Mouse (Mus musculus): ENCODE measurements around the gene Nosip. TPM values are rescaled to one million over a fixed set of nuclear protein-coding genes. Genes with fewer than 3 reads are reported as not detected.
"Not testable (repeated sequence)": the region's sequence is repeated elsewhere in the genome, so short reads cannot be mapped to it uniquely, and the experiment has no call there.

Nosip gene
- polyA plus RNA-seq, 1 experiment from 2014 or later, result 65.9 TPM

GRCm38 (mm10) chr7:45019031-45019571 is 43.1 kb upstream of the Nosip start:
- peaks cover 24% of the 10 kb centered on the region for H3K4me1 ChIP-seq (ENCODE audit: control insufficient read depth, insufficient read depth, low read length)
- H3K9me3 ChIP-seq (ENCODE audit: control insufficient read depth, low read length), result no peaks in the 10 kb centered on the region
- DNase-seq (no peak), ATAC-seq (ENCODE audit: low FRiP score, low TSS enrichment) (no peak)
- H3K4me3 ChIP-seq (replicated peaks; ENCODE audit: low read depth, low read length), result no peak overlapping the region
- H3K36me3 ChIP-seq (ENCODE audit: control insufficient read depth, insufficient read depth, low read length), result no peaks in the 10 kb centered on the region
- no peaks in the 10 kb centered on the region for H3K27me3 ChIP-seq (ENCODE audit: control insufficient read depth, insufficient read depth, low read length)
- peak overlapping the region; percentile 81; the same call in 1 of the 2 replicates for H3K4me2 ChIP-seq (ENCODE audit: low read length)
- H3K27ac ChIP-seq (replicated peaks; ENCODE audit: low read depth, low read length), result no peak overlapping the region
- no peak overlapping the region for H3K9ac ChIP-seq (replicated peaks; ENCODE audit: low read length)
- WGBS, result 46% methylated on average over 8 of the region's 8 CpGs

DNA sequence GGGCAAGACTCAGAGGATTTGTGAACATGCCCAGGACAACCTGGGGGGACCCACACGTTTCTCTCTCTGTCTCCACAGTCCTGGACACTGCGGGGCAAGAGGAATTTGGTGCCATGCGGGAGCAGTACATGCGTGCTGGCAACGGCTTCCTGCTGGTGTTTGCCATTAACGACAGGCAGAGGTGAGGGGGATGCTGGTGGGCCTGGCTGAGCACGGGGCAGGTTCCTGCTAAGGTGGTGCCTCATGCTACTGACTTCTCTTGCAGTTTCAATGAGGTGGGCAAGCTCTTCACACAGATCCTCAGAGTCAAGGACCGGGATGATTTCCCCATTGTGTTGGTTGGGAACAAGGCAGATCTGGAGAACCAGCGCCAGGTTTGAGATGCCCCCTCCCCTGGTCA is 42.0 kb upstream of the Nosip start:
- 81% methylated on average over 9 of the region's 9 CpGs for WGBS
- Histone ChIP-seq H3K27me3 (ENCODE audit: control insufficient read depth, insufficient read depth, low read length) (no peaks in the 10 kb centered on the region), H3K4me3 (replicated peaks; ENCODE audit: low read depth, low read length) (no peak overlapping the region), H3K36me3 (ENCODE audit: control insufficient read depth, insufficient read depth, low read length) (no peaks in the 10 kb centered on the region), H3K9ac (replicated peaks; ENCODE audit: low read length) (no peak overlapping the region), H3K27ac (replicated peaks; ENCODE audit: low read depth, low read length) (no peak overlapping the region), H3K9me3 (ENCODE audit: control insufficient read depth, low read length) (no peaks in the 10 kb centered on the region), H3K4me1 (ENCODE audit: control insufficient read depth, insufficient read depth, low read length) (peaks cover 15% of the 10 kb centered on the region), H3K4me2 (ENCODE audit: low read length) (no peak overlapping the region)
- ATAC-seq (ENCODE audit: low FRiP score, low TSS enrichment), result no peak
- DNase-seq, result no peak

DNA sequence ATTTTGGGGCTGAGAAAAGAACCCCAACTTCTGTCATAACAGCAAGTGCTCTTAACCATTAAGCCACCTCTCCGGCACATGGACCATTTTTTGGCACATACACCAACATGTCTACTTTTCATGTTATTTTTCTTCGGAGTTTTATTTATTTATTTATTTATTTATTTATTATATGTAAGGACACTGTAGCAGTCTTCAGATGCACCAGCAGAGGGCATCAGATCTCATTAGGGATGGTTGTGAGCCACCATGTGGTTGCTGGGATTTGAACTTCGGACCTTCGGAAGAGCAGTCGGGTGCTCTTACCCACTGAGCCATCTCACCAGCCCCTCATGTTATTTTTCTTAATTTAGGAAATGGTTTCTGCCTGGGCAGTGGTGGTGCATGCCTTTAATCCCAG is 38.5 kb upstream of the Nosip start:
- not testable (repeated sequence) for H3K27me3 ChIP-seq (ENCODE audit: control insufficient read depth, insufficient read depth, low read length); H3K4me1 ChIP-seq (ENCODE audit: control insufficient read depth, insufficient read depth, low read length); H3K9ac ChIP-seq (replicated peaks; ENCODE audit: low read length); H3K27ac ChIP-seq (replicated peaks; ENCODE audit: low read depth, low read length); H3K4me2 ChIP-seq (ENCODE audit: low read length); H3K9me3 ChIP-seq (ENCODE audit: control insufficient read depth, low read length); H3K4me3 ChIP-seq (replicated peaks; ENCODE audit: low read depth, low read length); ATAC-seq (ENCODE audit: low FRiP score, low TSS enrichment)
- H3K36me3 ChIP-seq (ENCODE audit: control insufficient read depth, insufficient read depth, low read length), result peaks cover 22% of the 10 kb centered on the region
- DNase-seq, result peak; percentile 47
- 88% methylated on average over 5 of the region's 5 CpGs for WGBS

- no peak overlapping the region for H3K4me3 ChIP-seq (replicated peaks; ENCODE audit: low read depth, low read length)
- H3K9me3 ChIP-seq (ENCODE audit: control insufficient read depth, low read length), result no peaks in the 10 kb centered on the region
- H3K27me3 ChIP-seq (ENCODE audit: control insufficient read depth, insufficient read depth, low read length), result no peaks in the 10 kb centered on the region
- 90% methylated on average over 15 of the region's 15 CpGs for WGBS
- H3K36me3 ChIP-seq (ENCODE audit: control insufficient read depth, insufficient read depth, low read length), result peaks cover 31% of the 10 kb centered on the region
- no peak for ATAC-seq (ENCODE audit: low FRiP score, low TSS enrichment)
- H3K4me2 ChIP-seq (ENCODE audit: low read length), result no peak overlapping the region
- DNase-seq, result no peak
- H3K4me1 ChIP-seq (ENCODE audit: control insufficient read depth, insufficient read depth, low read length), result peaks cover 6% of the 10 kb centered on the region; the same call in 1 of the 2 replicates
- no peak overlapping the region for H3K27ac ChIP-seq (replicated peaks; ENCODE audit: low read depth, low read length)
- H3K9ac ChIP-seq (replicated peaks; ENCODE audit: low read length), result no peak overlapping the region
These were observed 37.7 kb upstream of the Nosip start for GRCm38 (mm10) chr7:45024281-45025248.

DNA sequence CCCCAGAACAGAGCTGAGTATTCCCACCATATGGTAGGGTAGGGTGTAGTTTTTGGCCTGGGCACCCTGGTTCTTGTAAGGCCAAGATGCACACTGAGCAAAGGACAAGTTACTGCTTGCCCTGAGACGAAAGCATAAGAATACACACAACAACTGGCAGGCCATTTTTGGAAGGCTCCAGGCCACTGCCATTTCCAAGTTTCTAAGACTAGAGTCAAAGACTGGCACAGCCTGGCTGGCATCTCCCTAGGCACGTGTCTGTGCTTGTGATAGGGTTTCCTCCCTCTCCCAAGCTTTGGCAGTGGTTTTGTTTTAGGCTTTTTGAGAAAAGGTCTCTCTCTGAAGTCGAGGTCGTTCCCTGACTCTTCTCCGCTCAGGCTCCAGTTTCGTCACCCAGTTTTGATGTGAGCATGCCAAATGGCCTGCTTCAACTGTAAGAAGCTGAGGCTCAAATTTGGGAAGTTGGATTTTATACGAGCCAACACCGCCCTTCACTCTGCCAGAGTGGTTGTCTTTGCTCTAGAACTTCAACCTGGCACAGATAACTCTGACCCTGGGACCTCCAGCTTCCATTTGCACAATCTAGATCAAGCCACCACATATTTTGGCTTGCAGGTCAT is 36.5 kb upstream of the Nosip start:
- H3K9ac ChIP-seq (replicated peaks; ENCODE audit: low read length), result no peak overlapping the region
- WGBS, result 81% methylated on average over 8 of the region's 8 CpGs
- H3K4me1 ChIP-seq (ENCODE audit: control insufficient read depth, insufficient read depth, low read length), result peaks cover 6% of the 10 kb centered on the region; the same call in 1 of the 2 replicates
- no peak for DNase-seq
- H3K27ac ChIP-seq (replicated peaks; ENCODE audit: low read depth, low read length), result no peak overlapping the region
- no peak overlapping the region for H3K4me3 ChIP-seq (replicated peaks; ENCODE audit: low read depth, low read length)
- no peaks in the 10 kb centered on the region for H3K9me3 ChIP-seq (ENCODE audit: control insufficient read depth, low read length)
- no peak for ATAC-seq (ENCODE audit: low FRiP score, low TSS enrichment)
- H3K36me3 ChIP-seq (ENCODE audit: control insufficient read depth, insufficient read depth, low read length), result peaks cover 42% of the 10 kb centered on the region
- H3K4me2 ChIP-seq (ENCODE audit: low read length), result no peak overlapping the region
- no peaks in the 10 kb centered on the region for H3K27me3 ChIP-seq (ENCODE audit: control insufficient read depth, insufficient read depth, low read length)

DNA sequence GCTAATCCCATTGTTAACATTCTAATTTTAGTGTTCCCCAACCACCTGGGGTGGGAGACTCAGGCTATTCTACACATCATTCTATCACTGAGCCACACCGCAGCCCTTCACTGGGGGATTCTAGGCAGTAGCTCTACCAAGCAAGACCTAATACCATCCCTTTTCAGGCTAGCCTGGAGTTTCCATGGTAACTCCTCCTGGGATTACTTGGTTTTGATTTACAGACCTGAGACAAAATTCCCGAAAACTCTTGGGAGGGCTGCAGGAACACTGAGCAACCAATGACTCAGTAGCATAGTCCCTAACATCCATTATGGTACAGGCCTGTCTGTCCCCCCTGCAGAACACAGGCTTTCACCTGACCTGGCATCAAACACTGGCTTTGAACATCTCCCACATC is 36.0 kb upstream of the Nosip start:
- peak overlapping the region; percentile 16 for H3K27ac ChIP-seq (replicated peaks; ENCODE audit: low read depth, low read length)
- no peak overlapping the region for H3K4me2 ChIP-seq (ENCODE audit: low read length)
- no peaks in the 10 kb centered on the region for H3K27me3 ChIP-seq (ENCODE audit: control insufficient read depth, insufficient read depth, low read length)
- 20% methylated on average over 2 of the region's 2 CpGs for WGBS
- DNase-seq (peak; percentile 54), ATAC-seq (ENCODE audit: low FRiP score, low TSS enrichment) (no peak)
- H3K4me1 ChIP-seq (ENCODE audit: control insufficient read depth, insufficient read depth, low read length), result peaks cover 6% of the 10 kb centered on the region; the same call in 1 of the 2 replicates
- H3K9me3 ChIP-seq (ENCODE audit: control insufficient read depth, low read length), result no peaks in the 10 kb centered on the region
- H3K9ac ChIP-seq (replicated peaks; ENCODE audit: low read length), result no peak overlapping the region
- H3K36me3 ChIP-seq (ENCODE audit: control insufficient read depth, insufficient read depth, low read length), result peaks cover 48% of the 10 kb centered on the region
- H3K4me3 ChIP-seq (replicated peaks; ENCODE audit: low read depth, low read length), result no peak overlapping the region

GRCm38 (mm10) chr7:45027761-45028160 is 34.5 kb upstream of the Nosip start:
- Histone ChIP-seq H3K27ac (replicated peaks; ENCODE audit: low read depth, low read length) (no peak overlapping the region), H3K9ac (replicated peaks; ENCODE audit: low read length) (no peak overlapping the region), H3K4me3 (replicated peaks; ENCODE audit: low read depth, low read length) (no peak overlapping the region), H3K9me3 (ENCODE audit: control insufficient read depth, low read length) (no peaks in the 10 kb centered on the region), H3K36me3 (ENCODE audit: control insufficient read depth, insufficient read depth, low read length) (peaks cover 62% of the 10 kb centered on the region), H3K27me3 (ENCODE audit: control insufficient read depth, insufficient read depth, low read length) (no peaks in the 10 kb centered on the region), H3K4me1 (ENCODE audit: control insufficient read depth, insufficient read depth, low read length) (peaks cover 6% of the 10 kb centered on the region; the same call in 1 of the 2 replicates), H3K4me2 (ENCODE audit: low read length) (no peak overlapping the region)
- no peak for ATAC-seq (ENCODE audit: low FRiP score, low TSS enrichment)
- DNase-seq, result no peak
- WGBS, result 95% methylated on average over 9 of the region's 9 CpGs

DNA sequence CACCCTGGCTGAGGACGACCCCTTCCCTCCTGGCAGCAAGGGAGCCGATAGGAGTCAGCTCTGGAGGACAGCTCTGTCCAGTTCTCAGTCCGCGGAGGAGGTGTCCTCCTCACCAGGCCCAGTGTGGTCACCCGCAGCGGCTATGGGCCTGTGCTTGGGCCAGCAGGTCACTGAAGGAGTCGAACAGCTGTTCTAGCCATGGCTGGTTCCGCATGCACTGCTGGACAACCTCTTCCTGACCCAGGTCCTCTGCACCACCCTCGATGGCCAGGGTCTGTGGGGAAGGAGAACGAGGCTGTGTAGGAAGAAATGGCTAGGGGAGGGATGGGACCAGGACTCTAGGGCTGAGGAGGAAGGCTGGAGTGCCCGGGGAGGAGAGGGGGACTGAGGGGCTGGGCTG is 33.9 kb upstream of the Nosip start:
- no peak overlapping the region for H3K27ac ChIP-seq (replicated peaks; ENCODE audit: low read depth, low read length)
- no peak for ATAC-seq (ENCODE audit: low FRiP score, low TSS enrichment)
- no peaks in the 10 kb centered on the region for H3K27me3 ChIP-seq (ENCODE audit: control insufficient read depth, insufficient read depth, low read length)
- no peak overlapping the region for H3K4me3 ChIP-seq (replicated peaks; ENCODE audit: low read depth, low read length)
- DNase-seq, result no peak
- no peak overlapping the region for H3K9ac ChIP-seq (replicated peaks; ENCODE audit: low read length)
- no peaks in the 10 kb centered on the region for H3K9me3 ChIP-seq (ENCODE audit: control insufficient read depth, low read length)
- no peak overlapping the region for H3K4me2 ChIP-seq (ENCODE audit: low read length)
- H3K36me3 ChIP-seq (ENCODE audit: control insufficient read depth, insufficient read depth, low read length), result peaks cover 68% of the 10 kb centered on the region
- H3K4me1 ChIP-seq (ENCODE audit: control insufficient read depth, insufficient read depth, low read length), result peaks cover 6% of the 10 kb centered on the region; the same call in 1 of the 2 replicates
- 93% methylated on average over 11 of the region's 11 CpGs for WGBS
